In genomic region chr10:40932995-40933394, GRCm38 (mm10) we compare ENCODE assay signal across 17 mouse cellular contexts. TPM values are rescaled to one million over a fixed set of nuclear protein-coding genes. Genes with fewer than 3 reads are reported as not detected.
"Had no signal": no experiment of that assay in that cellular context is flagged by ENCODE, and none has a peak within 500 bp of the region (broad histone marks: within the 10 kb centered on the region; RNA-seq: fewer than 3 reads in every experiment).

No protein-coding gene starts in this region.

- H3K9ac ChIP-seq: liver, embryonic 13.5 days; midbrain, embryonic 12.5 days; midbrain, embryonic 15.5 days; neural tube, embryonic 13.5 days had no signal

- DNase-seq: kidney, postnatal 14 days; kidney, postnatal 4 days; layer of hippocampus, postnatal 36 days; liver, embryonic 13.5 days; lung, adult 2 months; thymus, adult 18-20 months; thymus, postnatal 14 days; thymus, postnatal 4 days had no signal

- ATAC-seq: midbrain, embryonic 15.5 days had no signal

- H3K36me3 ChIP-seq: liver, embryonic 13.5 days had no signal

- H3K4me3 ChIP-seq: left cerebral cortex, adult 2 months; liver, embryonic 13.5 days; midbrain, embryonic 12.5 days; midbrain, embryonic 15.5 days; myocyte; neural tube, embryonic 13.5 days had no signal

- H3K9me3 ChIP-seq: liver, embryonic 13.5 days; midbrain, embryonic 12.5 days; midbrain, embryonic 15.5 days; neural tube, embryonic 13.5 days had no signal

- H3K27ac ChIP-seq: left cerebral cortex, adult 2 months; liver, embryonic 13.5 days; macrophage; midbrain, embryonic 12.5 days; midbrain, embryonic 15.5 days; neural tube, embryonic 13.5 days had no signal

- H3K4me1 ChIP-seq: liver, embryonic 13.5 days; midbrain, embryonic 12.5 days; midbrain, embryonic 15.5 days had no signal

- H3K27me3 ChIP-seq: liver, embryonic 13.5 days; midbrain, embryonic 12.5 days; midbrain, embryonic 15.5 days; neural tube, embryonic 13.5 days had no signal

- H3K4me2 ChIP-seq: liver, embryonic 13.5 days; midbrain, embryonic 12.5 days; midbrain, embryonic 15.5 days; neural tube, embryonic 13.5 days had no signal

RNA-seq across cellular contexts. Expression of gene Wasf1, which starts 49.7 kb away (rescaled TPM):
- total RNA-seq: megakaryocyte, adult 5-6 weeks; monocyte, adult 5-6 weeks; neutrophil, adult 5-6 weeks had no signal
- polyA plus RNA-seq: macrophage had no signal
